Mouse (Mus musculus) myocyte (in vitro differentiated cells): ENCODE results near the gene Hsd11b2.

Experiments used
- E2F4 ChIP-seq: IDR thresholded peaks from one replicate; pipeline ENCODE4 v1.6.1; 2011; ENCODE audit warnings: mild to moderate bottlenecking, control low read depth, moderate library complexity; ENCODE audit not compliant: insufficient read depth
- MAX ChIP-seq: IDR thresholded peaks from one replicate; pipeline ENCODE4 v1.6.1; 2011; ENCODE audit warnings: low read depth, mild to moderate bottlenecking, control low read depth
- TCF12 ChIP-seq: IDR thresholded peaks from one replicate; pipeline ENCODE4 v1.6.1; 2011; ENCODE audit warnings: mild to moderate bottlenecking, control low read depth; ENCODE audit not compliant: poor library complexity, insufficient read depth, severe bottlenecking

DNA sequence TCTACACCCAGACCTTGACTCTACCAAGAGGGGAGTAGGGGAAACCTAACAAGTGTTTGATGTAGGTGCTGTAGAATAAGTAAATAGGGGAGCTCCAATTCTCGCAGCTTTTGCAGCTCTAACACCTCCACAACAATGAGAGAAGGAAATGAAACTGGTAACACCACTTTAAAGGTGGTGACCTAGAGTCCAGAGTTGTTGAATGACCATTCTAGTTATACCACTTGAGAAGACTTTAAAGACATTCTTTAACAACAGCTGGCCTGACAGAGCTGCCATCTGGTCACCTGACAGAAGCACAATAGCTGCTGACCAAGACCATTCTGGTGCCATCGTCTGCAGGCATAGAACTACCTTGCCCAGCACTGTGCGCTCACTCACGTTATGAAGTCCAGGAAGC is 20.4 kb downstream of the Hsd11b2 start:
- TF ChIP-seq TCF12 = no peak
- no peak for TF ChIP-seq E2F4
- no peak for TF ChIP-seq MAX
